Mouse (Mus musculus): ENCODE results near the gene Kctd10.

GRCm38 (mm10) chr5:114381013-114381351 lies 674 bp upstream of the Kctd10 start:
- no peak for TF ChIP-seq GATA1 (IDR thresholded peaks at IDR 0.05; ENCODE audit: borderline replicate concordance, low read length)
- TF ChIP-seq FLI1 (IDR thresholded peaks at IDR 0.05; ENCODE audit: low read length): no peak
